Mouse (Mus musculus) kidney, postnatal 4 days (tissue): ENCODE measurements at regions not wholly inside any gene's neighbourhood (a gene's known extent, or its start where the extent isn't known, plus 50 kb on each side); places are given as distances from the start of the nearest gene placed in this dataset.

Source experiments
- DNase-seq, 2 experiments: peaks; one replicate each; pipeline ENCODE4 v3.0.0; 2021; ENCODE audit warnings: mixed read lengths in 2 of 2

DNA sequence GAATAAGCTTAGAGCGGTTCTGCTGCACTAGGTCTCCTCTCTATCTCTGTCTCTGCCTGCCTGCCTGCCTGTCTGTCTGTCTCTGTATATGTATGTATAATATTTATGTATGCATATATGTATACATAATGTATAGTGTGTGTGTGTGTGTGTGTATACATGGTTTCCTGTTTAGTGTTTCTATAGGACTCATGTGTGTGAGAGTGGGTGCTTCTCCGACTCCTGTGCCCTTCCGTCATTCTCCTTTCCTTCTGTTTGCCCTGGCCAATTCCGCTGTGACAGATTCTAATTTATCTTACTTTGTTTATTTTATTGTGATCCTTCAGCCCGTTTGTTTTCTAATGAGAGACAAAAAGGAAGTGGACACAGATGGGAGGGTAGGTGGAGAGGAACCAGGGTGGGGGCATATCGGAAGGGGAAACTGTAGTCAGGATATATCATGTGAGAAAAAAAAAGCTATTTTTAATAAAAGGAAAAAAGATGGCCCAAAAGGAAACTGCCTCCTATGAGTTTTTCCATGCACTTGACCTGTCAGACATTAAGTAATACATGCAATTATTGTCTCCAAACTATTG is 85.0 kb upstream of the Ednrb start:
- peak in 1 of 2 experiments; percentile 20 for DNase-seq

DNA sequence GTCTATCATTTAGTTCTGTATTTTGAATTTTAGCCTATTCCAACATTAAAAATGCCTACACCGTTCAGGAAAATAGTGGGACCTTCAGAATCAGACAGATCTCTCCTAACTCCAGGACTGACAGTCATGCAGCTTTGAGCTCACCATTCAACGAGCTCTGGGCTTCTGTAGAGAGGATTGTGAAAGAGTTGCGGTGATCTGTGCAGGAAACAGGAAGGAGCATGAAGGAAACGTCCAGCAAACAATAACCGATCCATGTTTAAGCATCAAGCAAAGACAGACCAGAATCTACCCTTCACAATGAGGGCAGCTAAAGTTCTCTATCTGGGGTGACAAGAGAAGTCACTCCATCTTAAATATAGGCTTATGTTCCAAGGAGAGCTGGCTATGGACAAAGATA is 76.0 kb upstream of the Ednrb start:
- DNase-seq = no peak

GRCm38 (mm10) chr14:103919380-103919779 is 75.2 kb upstream of the Ednrb start:
- DNase-seq = no peak

GRCm38 (mm10) chr14:103913453-103913852 is 69.3 kb upstream of the Ednrb start:
- DNase-seq = no peak

DNA sequence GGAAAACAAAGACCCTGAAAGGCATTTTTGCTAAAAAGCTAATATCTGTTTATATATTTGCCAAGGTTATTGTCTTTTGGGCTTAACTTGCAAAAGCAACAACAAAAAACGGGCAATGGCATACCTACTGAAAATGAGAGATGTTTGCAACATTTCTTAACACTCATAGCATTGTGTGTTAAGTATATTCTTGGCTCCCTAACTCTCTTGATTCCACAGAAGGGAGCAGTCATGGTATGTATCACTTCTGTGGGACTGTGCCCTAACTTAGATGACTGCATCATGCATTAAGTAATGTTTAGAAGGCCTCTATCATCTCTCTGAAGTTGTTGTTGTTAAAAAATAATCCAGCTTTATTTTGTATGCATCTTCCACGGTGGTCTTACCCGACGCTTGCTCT is 67.5 kb upstream of the Ednrb start:
- DNase-seq = no peak

DNA sequence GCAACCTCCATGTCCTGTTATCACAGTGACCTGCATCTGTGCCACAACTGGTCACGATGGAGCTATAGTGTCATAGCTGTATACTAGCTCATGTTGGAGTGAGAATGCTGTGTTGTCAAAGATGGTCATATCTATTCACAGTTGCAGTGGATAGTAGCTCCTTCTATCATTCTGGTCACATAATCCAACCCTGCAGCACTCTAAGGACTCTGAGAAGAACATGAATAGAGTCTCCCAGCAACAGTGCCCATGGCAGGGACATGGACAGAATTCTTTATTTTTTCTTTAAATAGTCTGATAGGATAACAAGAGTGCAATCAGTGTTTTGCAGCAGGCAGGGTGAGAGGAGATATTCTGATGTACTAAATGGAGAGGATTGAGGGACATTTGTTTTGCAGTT is 67.1 kb upstream of the Ednrb start:
- no peak for DNase-seq

DNA sequence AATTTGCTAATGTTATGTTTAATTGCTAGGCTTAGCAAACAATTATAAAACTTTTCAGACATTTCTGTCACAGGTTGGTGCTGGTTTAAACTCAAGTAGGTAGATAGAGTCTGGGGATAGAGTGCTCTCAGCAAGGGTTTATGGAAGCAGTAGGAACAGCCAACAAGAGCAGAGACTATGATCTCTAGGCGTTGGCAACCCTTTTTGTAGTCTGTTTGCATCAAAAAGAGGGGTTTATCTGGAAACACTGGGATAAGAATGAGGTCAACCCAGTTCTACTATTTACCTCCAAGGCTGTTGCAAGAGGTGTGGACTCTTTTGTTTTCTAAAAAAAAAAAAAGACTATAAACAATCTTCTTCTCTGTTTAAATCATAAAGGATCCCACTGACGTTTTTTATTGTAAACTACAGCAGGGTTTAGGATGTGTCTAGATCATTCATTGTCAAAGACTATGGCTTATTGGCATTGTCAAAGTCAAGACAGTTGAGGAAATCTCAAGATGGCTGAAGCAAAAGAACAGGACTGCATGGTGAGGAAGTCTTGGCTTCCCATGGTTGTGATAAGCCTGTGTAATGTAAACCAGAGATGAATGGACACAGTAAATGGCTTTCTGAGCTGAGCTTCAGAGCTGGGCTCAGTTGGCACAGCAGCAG is 62.3 kb upstream of the Ednrb start:
- no peak for DNase-seq

- DNase-seq = no peak
Observed at GRCm38 (mm10) chr14:103900817-103901216, 56.6 kb upstream of the Ednrb start.

DNA sequence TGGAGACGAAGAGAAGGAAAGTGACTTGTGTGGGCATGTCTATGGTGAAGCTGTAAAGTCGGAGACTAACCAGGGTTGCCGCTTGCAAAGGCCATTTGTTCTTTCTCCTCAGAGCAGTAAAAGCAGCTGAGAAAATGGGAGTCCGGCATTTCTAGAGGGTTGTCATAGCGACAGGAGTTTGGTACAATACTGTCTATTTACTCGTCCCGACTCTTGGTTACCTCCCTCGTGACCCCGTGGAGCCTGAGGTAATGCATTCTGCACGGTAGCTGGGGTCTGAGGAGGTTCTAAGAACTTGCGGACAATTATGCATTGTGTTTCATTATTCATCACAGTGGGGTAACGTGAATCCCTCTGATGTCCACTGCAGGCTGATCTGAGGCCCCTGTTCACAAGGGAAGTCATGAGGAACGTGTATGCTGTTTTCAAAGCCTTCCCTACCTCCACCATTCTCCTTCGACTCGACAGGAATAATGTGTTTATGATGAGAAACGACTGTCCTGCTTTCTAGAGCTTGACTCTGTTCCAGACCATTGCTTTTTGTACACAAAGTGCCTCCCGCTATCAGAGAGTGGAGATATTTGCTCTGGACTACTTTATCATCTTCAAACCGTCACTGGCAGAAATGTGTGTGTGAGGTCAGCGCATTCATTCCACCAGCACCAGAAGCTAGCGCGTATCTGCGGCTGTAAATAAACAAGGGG is 55.1 kb upstream of the Ednrb start:
- peak; percentile 28 to 48 for DNase-seq

- peak; percentile 11 to 17 for DNase-seq
Observed at GRCm38 (mm10) chr14:103898689-103899088, 54.5 kb upstream of the Ednrb start.

- no peak for DNase-seq
Observed at GRCm38 (mm10) chr14:103895261-103895660, 51.1 kb upstream of the Ednrb start.
